9 mouse cellular contexts compared by ENCODE assay signal in the genomic region with DNA sequence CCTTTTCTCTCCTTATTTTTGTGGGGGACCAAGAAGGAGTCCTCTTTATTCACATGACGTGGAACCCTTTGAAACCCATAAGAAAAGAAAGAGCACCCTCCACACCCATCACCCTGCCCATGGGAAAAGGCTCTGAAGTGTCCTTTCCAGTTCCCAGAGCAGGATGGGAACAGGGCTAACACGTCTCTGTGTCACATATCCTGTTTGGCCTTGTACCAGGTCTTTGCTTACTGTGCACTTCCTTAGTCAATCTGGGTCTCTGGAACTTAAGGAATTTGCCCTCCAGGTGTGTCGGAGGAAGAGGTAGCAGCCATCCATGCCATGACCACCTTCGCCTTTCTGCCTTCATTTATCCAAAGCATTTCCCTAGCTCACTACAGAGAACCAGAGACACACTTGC. TPM values are rescaled to one million over a fixed set of nuclear protein-coding genes. Genes with fewer than 3 reads are reported as not detected.
DNase-seq lines count a peak whose midpoint lies in the region; ATAC-seq lines count a peak whose summit lies in the region.
"Had no signal": no experiment of that assay in that cellular context is flagged by ENCODE, and none has a peak within 500 bp of the region (broad histone marks: within the 10 kb centered on the region; RNA-seq: fewer than 3 reads in every experiment).

No protein-coding gene starts in this region.

- H3K9ac ChIP-seq in kidney, embryonic 14.5 days (ENCODE audit: low read depth, low read length): no peak overlapping the region
- H3K9ac ChIP-seq in forebrain, embryonic 14.5 days (ENCODE audit: low read length): no peak overlapping the region
- H3K9ac ChIP-seq in kidney, embryonic 15.5 days: no peak overlapping the region
- no peak overlapping the region for H3K9ac ChIP-seq in midbrain, embryonic 16.5 days (ENCODE audit: low read depth, low read length)
- H3K9ac ChIP-seq: embryonic facial prominence, embryonic 12.5 days had no signal

- intact Hi-C loops in left cerebral cortex, postnatal 10 days (cut with DNase I): no loop called here

- WGBS in kidney, embryonic 14.5 days: 68% methylated on average over 4 of the region's 4 CpGs
- WGBS in forebrain, embryonic 14.5 days: 41% methylated on average over 4 of the region's 4 CpGs
- 58% methylated on average over 4 of the region's 4 CpGs for WGBS in kidney, embryonic 15.5 days
- WGBS in midbrain, embryonic 16.5 days: 45% methylated on average over 4 of the region's 4 CpGs

- no peaks in the 10 kb centered on the region for H3K27me3 ChIP-seq in kidney, embryonic 14.5 days (ENCODE audit: control insufficient read depth, insufficient read depth, low read length)
- no peaks in the 10 kb centered on the region for H3K27me3 ChIP-seq in forebrain, embryonic 14.5 days (replicated peaks; ENCODE audit: control insufficient read depth, insufficient read depth, low read length)
- no peaks in the 10 kb centered on the region for H3K27me3 ChIP-seq in kidney, embryonic 15.5 days
- no peaks in the 10 kb centered on the region for H3K27me3 ChIP-seq in midbrain, embryonic 16.5 days (ENCODE audit: control insufficient read depth, insufficient read depth, low read depth, low read length)
- H3K27me3 ChIP-seq: embryonic facial prominence, embryonic 12.5 days had no signal

- no peaks in the 10 kb centered on the region for H3K36me3 ChIP-seq in kidney, embryonic 14.5 days (ENCODE audit: control insufficient read depth, insufficient read depth, low read length)
- H3K36me3 ChIP-seq in forebrain, embryonic 14.5 days (ENCODE audit: control insufficient read depth, insufficient read depth, low read length): no peaks in the 10 kb centered on the region
- no peaks in the 10 kb centered on the region for H3K36me3 ChIP-seq in kidney, embryonic 15.5 days
- no peaks in the 10 kb centered on the region for H3K36me3 ChIP-seq in midbrain, embryonic 16.5 days (ENCODE audit: control insufficient read depth, insufficient read depth, low read length)
- H3K36me3 ChIP-seq: embryonic facial prominence, embryonic 12.5 days had no signal

- H3K9me3 ChIP-seq in kidney, embryonic 14.5 days (ENCODE audit: control insufficient read depth, low read length): no peaks in the 10 kb centered on the region
- no peaks in the 10 kb centered on the region for H3K9me3 ChIP-seq in forebrain, embryonic 14.5 days (replicated peaks; ENCODE audit: control insufficient read depth, low read length)
- no peaks in the 10 kb centered on the region for H3K9me3 ChIP-seq in kidney, embryonic 15.5 days (replicated peaks)
- no peaks in the 10 kb centered on the region for H3K9me3 ChIP-seq in midbrain, embryonic 16.5 days (replicated peaks; ENCODE audit: control insufficient read depth, low read length, poor library complexity, severe bottlenecking)

- no peak overlapping the region for H3K4me3 ChIP-seq in kidney, embryonic 14.5 days (ENCODE audit: low read length)
- H3K4me3 ChIP-seq in forebrain, embryonic 14.5 days (ENCODE audit: low read depth, low read length): no peak overlapping the region
- no peak overlapping the region for H3K4me3 ChIP-seq in kidney, embryonic 15.5 days (replicated peaks)
- H3K4me3 ChIP-seq in midbrain, embryonic 16.5 days (ENCODE audit: low read depth, low read length): no peak overlapping the region
- H3K4me3 ChIP-seq: embryonic facial prominence, embryonic 12.5 days had no signal

- H3K4me2 ChIP-seq in kidney, embryonic 14.5 days (replicated peaks; ENCODE audit: low read depth, low read length): no peak overlapping the region
- peak overlapping the region; percentile 24 for H3K4me2 ChIP-seq in forebrain, embryonic 14.5 days (ENCODE audit: low read length)
- no peak overlapping the region for H3K4me2 ChIP-seq in kidney, embryonic 15.5 days
- H3K4me2 ChIP-seq in midbrain, embryonic 16.5 days (ENCODE audit: low read length): peak overlapping the region; percentile 43
- H3K4me2 ChIP-seq: embryonic facial prominence, embryonic 12.5 days had no signal

- H3K4me1 ChIP-seq in kidney, embryonic 14.5 days (ENCODE audit: control insufficient read depth, insufficient read depth, low read length): no peaks in the 10 kb centered on the region
- H3K4me1 ChIP-seq in forebrain, embryonic 14.5 days (ENCODE audit: control insufficient read depth, insufficient read depth, low read length): peaks cover 18% of the 10 kb centered on the region
- peaks cover 10% of the 10 kb centered on the region for H3K4me1 ChIP-seq in kidney, embryonic 15.5 days
- H3K4me1 ChIP-seq in midbrain, embryonic 16.5 days (ENCODE audit: control insufficient read depth, insufficient read depth, low read length): peaks cover 10% of the 10 kb centered on the region
- H3K4me1 ChIP-seq: embryonic facial prominence, embryonic 12.5 days had no signal

- no peak overlapping the region for H3K27ac ChIP-seq in kidney, embryonic 14.5 days (ENCODE audit: low read depth, low read length)
- peak overlapping the region; percentile 83 for H3K27ac ChIP-seq in forebrain, embryonic 14.5 days (ENCODE audit: low read depth, low read length)
- peak overlapping the region; percentile 54; the same call in 1 of the 2 replicates for H3K27ac ChIP-seq in kidney, embryonic 15.5 days
- H3K27ac ChIP-seq in midbrain, embryonic 16.5 days (ENCODE audit: low read length): peak overlapping the region; percentile 88
- H3K27ac ChIP-seq: embryonic facial prominence, embryonic 12.5 days had no signal

- peak; percentile 35; the same call in 1 of the 2 replicates for ATAC-seq in kidney, embryonic 14.5 days (ENCODE audit: low FRiP score, low TSS enrichment)
- peak; percentile 67 for ATAC-seq in forebrain, embryonic 14.5 days
- ATAC-seq in kidney, embryonic 15.5 days (replicated peaks; ENCODE audit: low FRiP score): no peak
- ATAC-seq in midbrain, embryonic 16.5 days: peak; percentile 82

- no peak for DNase-seq in kidney, adult 18-20 months
- DNase-seq in forebrain, embryonic 14.5 days (ENCODE audit: low spot score): no peak
- DNase-seq in layer of hippocampus, postnatal 36 days: no peak
- no peak for DNase-seq in left cerebral cortex, postnatal 10 days (ENCODE audit: extremely low spot score in 1 of 2, low spot score in 2 of 2)
- no peak for DNase-seq in right cerebral cortex, postnatal 14 days

RNA-seq across cellular contexts. Expression of a gene that starts 18.6 kb away (rescaled TPM):
- polyA plus RNA-seq in kidney, embryonic 14.5 days (2014; fragmentation: Nextera tagmentation; extraction: Ambion mirVana): 62.1 and 73.4 TPM in 2 replicates
- polyA plus RNA-seq in forebrain, embryonic 14.5 days (2014; fragmentation: Nextera tagmentation; extraction: Ambion mirVana): 1,376 and 1,776 TPM in 2 replicates
- 102 and 132 TPM in 2 replicates for polyA plus RNA-seq in kidney, embryonic 15.5 days (2015; fragmentation: Nextera tagmentation; extraction: Ambion mirVana)
- 3,297 and 3,828 TPM in 2 replicates for polyA plus RNA-seq in midbrain, embryonic 16.5 days (2015; fragmentation: Nextera tagmentation; extraction: Ambion mirVana)
- 1,000 to 10,000 TPM; 1,112 to 1,144 TPM for total RNA-seq in layer of hippocampus, postnatal 36 days (2021)
- total RNA-seq in left cerebral cortex, postnatal 10 days (2021): 1,000 to 10,000 TPM; 2,795 to 2,863 TPM

RNA-seq across cellular contexts. Expression of a gene that starts 33.8 kb away (rescaled TPM):
- 17.4 and 23.6 TPM in 2 replicates for polyA plus RNA-seq in kidney, embryonic 14.5 days (2014; fragmentation: Nextera tagmentation; extraction: Ambion mirVana)
- polyA plus RNA-seq in forebrain, embryonic 14.5 days (2014; fragmentation: Nextera tagmentation; extraction: Ambion mirVana): 670 and 797 TPM in 2 replicates
- polyA plus RNA-seq in kidney, embryonic 15.5 days (2015; fragmentation: Nextera tagmentation; extraction: Ambion mirVana): 29.3 and 36.6 TPM in 2 replicates
- polyA plus RNA-seq in midbrain, embryonic 16.5 days (2015; fragmentation: Nextera tagmentation; extraction: Ambion mirVana): 1,230 and 1,315 TPM in 2 replicates
- 100 to 1,000 TPM; 255 to 264 TPM for total RNA-seq in layer of hippocampus, postnatal 36 days (2021)
- total RNA-seq in left cerebral cortex, postnatal 10 days (2021): 1,000 to 10,000 TPM; 1,287 to 1,419 TPM

RNA-seq across cellular contexts. Expression of a gene that starts 59.1 kb away (rescaled TPM):
- 47.4 and 49.0 TPM in 2 replicates for polyA plus RNA-seq in kidney, embryonic 14.5 days (2014; fragmentation: Nextera tagmentation; extraction: Ambion mirVana)
- polyA plus RNA-seq in forebrain, embryonic 14.5 days (2014; fragmentation: Nextera tagmentation; extraction: Ambion mirVana): 35.1 and 36.2 TPM in 2 replicates
- polyA plus RNA-seq in kidney, embryonic 15.5 days (2015; fragmentation: Nextera tagmentation; extraction: Ambion mirVana): 66.7 and 72.2 TPM in 2 replicates
- polyA plus RNA-seq in midbrain, embryonic 16.5 days (2015; fragmentation: Nextera tagmentation; extraction: Ambion mirVana): 39.2 and 45.1 TPM in 2 replicates
- 10 to 100 TPM; 48.7 to 55.0 TPM for total RNA-seq in layer of hippocampus, postnatal 36 days (2021)
- 10 to 100 TPM; 28.5 to 32.1 TPM for total RNA-seq in left cerebral cortex, postnatal 10 days (2021)

Comparison
In these comparisons a context has a peak if more than half of its experiments do, and no peak if none do; other contexts are left out.
1. H3K4me2 ChIP-seq: peak in forebrain, embryonic 14.5 days (single experiment) and midbrain, embryonic 16.5 days (single experiment); none in kidney, embryonic 14.5 days (single experiment) and kidney, embryonic 15.5 days (single experiment).
2. RNA of a gene that starts 18.6 kb away (polyA plus RNA-seq): 3,297 to 3,828 TPM in midbrain, embryonic 16.5 days and 1,376 to 1,776 TPM in forebrain, embryonic 14.5 days; 102 to 132 TPM in kidney, embryonic 15.5 days and 62.1 to 73.4 TPM in kidney, embryonic 14.5 days; every median in the first group is over 10 times any median in the second.
3. RNA of a gene that starts 33.8 kb away (polyA plus RNA-seq): 1,230 to 1,315 TPM in midbrain, embryonic 16.5 days and 670 to 797 TPM in forebrain, embryonic 14.5 days; 29.3 to 36.6 TPM in kidney, embryonic 15.5 days and 17.4 to 23.6 TPM in kidney, embryonic 14.5 days; every median in the first group is over 10 times any median in the second.